Mouse (Mus musculus) limb, embryonic 14.5 days (tissue): ENCODE data around the gene Psmd5. TPM values are rescaled to one million over a fixed set of nuclear protein-coding genes. Genes with fewer than 3 reads are reported as not detected.

Experiments used
- ATAC-seq: fragments of 200-750 bp; cut with Nextera tagmentation; 2 replicates; pipeline ENCODE4 v1.8.0; 2017; ENCODE audit warnings: low read depth, moderate number of reproducible peaks, moderate TSS enrichment; ENCODE audit not compliant: low FRiP score
- DNase-seq: peaks from one replicate; pipeline ENCODE4 v3.0.0-alpha.2; 2015; ENCODE audit warnings: low spot score
- H3K27ac ChIP-seq: fragments of 300-500 bp; sonication (generic); replicated peaks from 2 replicates; pipeline ENCODE4 v1.5.1; 2014; ENCODE audit warnings: low read depth, mild to moderate bottlenecking, low read length, moderate library complexity, mixed read lengths
- H3K27me3 ChIP-seq: fragments of 300-500 bp; sonication (generic); 2 replicates; pipeline ENCODE4 v1.6.1; 2014; ENCODE audit warnings: low read length, mixed read lengths; ENCODE audit not compliant: control insufficient read depth, insufficient read depth
- H3K36me3 ChIP-seq: fragments of 300-500 bp; sonication (generic); 2 replicates; pipeline ENCODE4 v1.6.1; 2014; ENCODE audit warnings: mild to moderate bottlenecking, low read length, moderate library complexity, mixed read lengths; ENCODE audit not compliant: control insufficient read depth, insufficient read depth
- H3K4me1 ChIP-seq: fragments of 300-500 bp; sonication (generic); 2 replicates; pipeline ENCODE4 v1.6.1; 2014; ENCODE audit warnings: antibody characterized with exemption, low read length, mixed read lengths; ENCODE audit not compliant: control insufficient read depth, insufficient read depth
- H3K4me2 ChIP-seq: fragments of 300-500 bp; sonication (generic); replicated peaks from 2 replicates; pipeline ENCODE4 v1.6.1; 2014; ENCODE audit warnings: low read depth, mild to moderate bottlenecking, low read length, moderate library complexity; ENCODE audit not compliant: severe bottlenecking
- H3K4me3 ChIP-seq: fragments of 300-500 bp; sonication (generic); replicated peaks from 2 replicates; pipeline ENCODE4 v1.5.1; 2014; ENCODE audit warnings: low read length
- H3K9ac ChIP-seq: fragments of 300-500 bp; sonication (generic); 2 replicates; pipeline ENCODE4 v1.6.1; 2014; ENCODE audit warnings: mild to moderate bottlenecking, low read depth, low read length, moderate library complexity; ENCODE audit not compliant: severe bottlenecking
- H3K9me3 ChIP-seq: fragments of 300-500 bp; sonication (generic); 2 replicates; pipeline ENCODE4 v1.6.1; 2016; ENCODE audit warnings: low read length; ENCODE audit not compliant: control insufficient read depth
- POLR2A ChIP-seq: fragments of 200-500 bp; IDR thresholded peaks from 2 replicates; pipeline ENCODE4 v1.8.0; 2012; ENCODE audit warnings: inconsistent platforms, mild to moderate bottlenecking, moderate library complexity, borderline replicate concordance; ENCODE audit not compliant: insufficient read depth, insufficient read length; ENCODE audit errors: extremely low read depth
- WGBS: fragments of 180-500 bp; shearing (Covaris S2); extraction: QIAGEN DNeasy Blood & Tissue Kit; methylation state at CpG from one replicate; pipeline ENCODE4 v1.1.7; 2014; 5-methylcytosine and 5-hydroxymethylcytosine counted together
- polyA plus RNA-seq, 2 experiments: library from polyadenylated mRNA; depleted of rRNA in 1 of 2; stranded (reverse) in 1 of 2; unstranded in 1 of 2; fragments of >200 nt; fragmentation: Nextera tagmentation in 1 of 2; extraction: Ambion mirVana in 1 of 2; gene quantifications; 2 replicates each; pipeline versions ENCODE4 v1.2.1 to v1.2.3; 2012 to 2014

Psmd5 gene
- polyA plus RNA-seq, 2 experiments: 50.5 to 105 TPM

GRCm38 (mm10) chr2:34914069-34914822 is 39.5 kb upstream of the Psmd5 start:
- Histone ChIP-seq H3K27ac (no peak overlapping the region), H3K36me3 (no peaks in the 10 kb centered on the region), H3K9me3 (no peaks in the 10 kb centered on the region), H3K4me2 (peak overlapping the region; percentile 97), H3K4me3 (peak overlapping the region; percentile 54), H3K9ac (peak overlapping the region; percentile 69), H3K27me3 (peaks cover 59% of the 10 kb centered on the region), H3K4me1 (0 out of 2 replicates have a peak, but pooled peaks cover 3% of the 10 kb centered on the region)
- ATAC-seq (peak; percentile 62; the same call in 1 of the 2 replicates), DNase-seq (peak; percentile 29)
- TF ChIP-seq POLR2A: no peak
- 3% methylated on average over 41 of the region's 50 CpGs for WGBS

DNA sequence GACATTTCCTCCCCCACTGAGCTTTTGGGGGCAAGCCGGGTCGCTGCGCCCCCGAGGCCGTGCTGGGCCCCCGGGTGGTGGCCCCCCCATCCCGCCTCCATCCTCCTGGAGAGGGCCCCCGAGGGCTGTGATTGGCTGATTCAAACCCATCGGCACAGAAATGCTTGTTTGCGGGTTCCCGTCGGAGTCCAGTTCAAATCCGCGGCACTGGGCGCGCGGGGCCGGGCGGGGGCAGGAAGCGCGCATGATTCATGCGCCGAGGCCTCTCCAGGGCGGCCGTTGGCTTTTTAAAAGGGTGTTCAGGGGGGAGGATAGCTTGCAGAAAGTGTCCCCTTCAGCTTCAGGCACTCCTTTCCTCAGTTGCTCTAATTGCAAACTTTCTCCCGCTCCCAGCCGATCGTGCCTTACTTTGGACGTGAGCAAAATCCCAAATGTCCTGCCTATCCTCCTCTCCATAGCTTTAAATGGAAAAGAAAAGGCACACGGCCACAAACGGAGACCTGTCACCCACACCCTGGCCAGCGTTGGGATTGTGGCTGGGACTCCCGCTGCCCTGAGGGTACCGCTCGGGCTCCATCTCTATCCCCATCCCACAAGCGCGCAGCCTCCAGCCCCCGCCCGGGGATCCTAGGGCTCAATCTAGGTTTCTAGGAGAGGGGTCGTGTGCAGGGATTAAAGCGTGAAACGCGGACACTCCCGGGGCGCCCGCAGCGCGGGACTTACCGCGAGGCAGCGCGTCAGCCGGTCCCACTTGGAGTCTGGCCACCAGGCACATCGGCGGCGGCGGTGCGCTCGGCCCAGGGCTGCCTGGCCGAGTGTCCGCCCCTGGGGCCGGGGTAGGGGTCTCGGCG is 38.7 kb upstream of the Psmd5 start, which contains the start of gene Phf19:
Gene Phf19 (minus strand): TSS at position 809 of the 851 bp plus-strand sequence.
- Histone ChIP-seq H3K27me3 (peaks cover 62% of the 10 kb centered on the region), H3K27ac (no peak within 1 kb of the TSS), H3K4me2 (peak within 1 kb of the TSS; percentile 97), H3K9me3 (no peaks in the 10 kb centered on the region), H3K36me3 (no peaks in the 10 kb centered on the region), H3K4me3 (peak within 1 kb of the TSS; percentile 54), H3K4me1 (0 out of 2 replicates have a peak, but pooled peaks cover 3% of the 10 kb centered on the region), H3K9ac (peak within 1 kb of the TSS; percentile 69)
- WGBS: under 1% methylated on average over 47 of the region's 64 CpGs
- TF ChIP-seq POLR2A: no peak
- DNase-seq (no peak), ATAC-seq (peak; percentile 39)

DNA sequence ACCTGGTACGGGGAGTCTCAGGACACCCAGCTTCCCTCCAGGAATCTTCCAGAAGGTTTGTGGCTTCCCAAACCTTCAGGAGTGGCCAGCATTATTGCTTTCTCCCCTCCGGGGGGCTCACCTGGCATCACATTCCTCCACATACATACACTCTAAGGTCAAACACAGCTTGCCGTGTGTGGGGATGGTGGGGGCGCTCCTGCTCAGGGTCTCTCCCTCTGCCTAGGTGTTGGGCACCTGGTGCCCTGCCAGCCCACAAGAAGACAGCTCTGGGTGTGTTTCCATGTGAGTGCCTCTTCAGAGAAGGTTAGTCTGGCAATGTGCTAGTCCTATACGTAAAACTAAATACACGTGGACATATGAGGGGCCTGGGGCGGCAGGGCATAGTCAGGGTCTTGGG is 37.8 kb upstream of the Psmd5 start:
- 36% methylated on average over 7 of the region's 7 CpGs for WGBS
- H3K9me3 ChIP-seq: no peaks in the 10 kb centered on the region
- H3K27ac ChIP-seq: no peak overlapping the region
- peaks cover 64% of the 10 kb centered on the region for H3K27me3 ChIP-seq
- DNase-seq (no peak), ATAC-seq (no peak)
- H3K36me3 ChIP-seq: no peaks in the 10 kb centered on the region
- 0 out of 2 replicates have a peak overlapping the region, but pooled peaks have one; percentile 69 for H3K9ac ChIP-seq
- H3K4me3 ChIP-seq: peak overlapping the region; percentile 54
- TF ChIP-seq POLR2A: no peak
- H3K4me1 ChIP-seq: 0 out of 2 replicates have a peak, but pooled peaks cover 3% of the 10 kb centered on the region
- H3K4me2 ChIP-seq: peak overlapping the region; percentile 97; the same call in 1 of the 2 replicates

GRCm38 (mm10) chr2:34911871-34912270 is 37.1 kb upstream of the Psmd5 start:
- WGBS: 80% methylated on average over 5 of the region's 5 CpGs
- H3K9ac ChIP-seq: no peak overlapping the region
- H3K9me3 ChIP-seq: no peaks in the 10 kb centered on the region
- ATAC-seq (no peak), DNase-seq (no peak)
- no peak overlapping the region for H3K27ac ChIP-seq
- no peaks in the 10 kb centered on the region for H3K36me3 ChIP-seq
- H3K27me3 ChIP-seq: peaks cover 68% of the 10 kb centered on the region
- 0 out of 2 replicates have a peak, but pooled peaks cover 3% of the 10 kb centered on the region for H3K4me1 ChIP-seq
- H3K4me2 ChIP-seq: no peak overlapping the region
- H3K4me3 ChIP-seq: no peak overlapping the region
- no peak for TF ChIP-seq POLR2A

DNA sequence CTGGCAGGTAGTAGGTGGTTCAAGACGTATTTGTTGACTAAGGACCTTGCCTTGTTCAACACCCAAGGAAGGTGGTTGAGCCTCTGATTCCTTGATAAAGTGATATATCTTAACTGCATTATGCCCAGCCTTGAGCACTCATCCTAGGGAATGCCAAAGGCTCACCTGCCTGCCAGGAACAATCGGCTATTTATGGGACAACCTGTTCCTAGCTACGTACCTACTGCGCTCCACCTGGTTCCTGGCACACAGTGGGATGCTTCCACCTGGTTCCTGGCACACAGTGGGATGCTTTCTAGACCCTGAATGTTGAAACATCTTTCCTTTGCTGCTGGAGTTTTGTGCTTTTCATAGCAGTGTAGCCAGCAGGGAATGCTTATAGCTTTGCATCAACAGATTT is 35.0 kb upstream of the Psmd5 start:
- WGBS: 91% methylated on average over 4 of the region's 4 CpGs
- ATAC-seq: no peak
- no peak for TF ChIP-seq POLR2A
- H3K4me2 ChIP-seq: no peak overlapping the region
- H3K36me3 ChIP-seq: no peaks in the 10 kb centered on the region
- no peak overlapping the region for H3K4me3 ChIP-seq
- H3K9ac ChIP-seq: no peak overlapping the region
- H3K27ac ChIP-seq: no peak overlapping the region
- 0 out of 2 replicates have a peak, but pooled peaks cover 3% of the 10 kb centered on the region for H3K4me1 ChIP-seq
- peaks cover 58% of the 10 kb centered on the region for H3K27me3 ChIP-seq
- no peaks in the 10 kb centered on the region for H3K9me3 ChIP-seq
- DNase-seq: no peak
